Mouse (Mus musculus) cerebellum, adult 2 months (tissue): ENCODE measurements around the gene Fam83g.

Experiments used
- CTCF ChIP-seq: fragments of 200-500 bp; IDR thresholded peaks from 2 replicates; pipeline ENCODE4 v1.5.1; 2011; ENCODE audit warnings: low read depth, mild to moderate bottlenecking, control low read depth, low read length, moderate library complexity, borderline replicate concordance; ENCODE audit not compliant: insufficient read depth
- POLR2A ChIP-seq: fragments of 200-500 bp; IDR thresholded peaks from 2 replicates; pipeline ENCODE4 v1.6.1; 2011; ENCODE audit warnings: low read length, control low read depth, borderline replicate concordance; ENCODE audit not compliant: insufficient read depth

- no peak for TF ChIP-seq CTCF
- no peak for TF ChIP-seq POLR2A
Measured at GRCm38 (mm10) chr11:61660001-61660400, 23.9 kb upstream of the Fam83g start.
